Mouse (Mus musculus): ENCODE data around the gene Pik3c2g.
A peak's percentile ranks its signal among the peaks of the same experiment; 100 is the strongest.

Gene Pik3c2g

GRCm38 (mm10) chr6:139735708-139736626 is 148.9 kb downstream of the Pik3c2g start:
- DNase-seq (ENCODE audit: low read depth, low spot score) = no peak

GRCm38 (mm10) chr6:139738350-139738749 is 151.3 kb downstream of the Pik3c2g start:
- DNase-seq (ENCODE audit: low read depth, low spot score) = no peak

- no peak for DNase-seq (ENCODE audit: low read depth, low spot score)
These were observed 155.8 kb downstream of the Pik3c2g start for GRCm38 (mm10) chr6:139742693-139743432.

- DNase-seq (ENCODE audit: low read depth, low spot score) = no peak
These were observed 159.9 kb downstream of the Pik3c2g start for GRCm38 (mm10) chr6:139746758-139747479.

GRCm38 (mm10) chr6:139748091-139748771 is 161.2 kb downstream of the Pik3c2g start:
- no peak for DNase-seq (ENCODE audit: low read depth, low spot score)

- DNase-seq (ENCODE audit: low read depth, low spot score) = no peak
These were observed 163.6 kb downstream of the Pik3c2g start for GRCm38 (mm10) chr6:139750599-139750998.

- DNase-seq (ENCODE audit: low read depth, low spot score) = no peak
These were observed 164.0 kb downstream of the Pik3c2g start for GRCm38 (mm10) chr6:139751022-139751421.

GRCm38 (mm10) chr6:139757876-139758275 is 170.9 kb downstream of the Pik3c2g start:
- DNase-seq (ENCODE audit: low read depth, low spot score) = no peak

- no peak for DNase-seq (ENCODE audit: low read depth, low spot score)
These were observed 174.0 kb downstream of the Pik3c2g start for GRCm38 (mm10) chr6:139760978-139761377.

GRCm38 (mm10) chr6:139764398-139764797 is 177.4 kb downstream of the Pik3c2g start:
- DNase-seq (ENCODE audit: low read depth, low spot score) = no peak

- DNase-seq (ENCODE audit: low read depth, low spot score) = no peak
These were observed 182.9 kb downstream of the Pik3c2g start for GRCm38 (mm10) chr6:139769744-139770473.

GRCm38 (mm10) chr6:139770535-139770934 is 183.5 kb downstream of the Pik3c2g start:
- no peak for DNase-seq (ENCODE audit: low read depth, low spot score)

GRCm38 (mm10) chr6:139777576-139778282 is 190.7 kb downstream of the Pik3c2g start:
- peak; percentile 58 for DNase-seq (ENCODE audit: low read depth, low spot score)

GRCm38 (mm10) chr6:139780028-139780427 is 193.0 kb downstream of the Pik3c2g start:
- DNase-seq (ENCODE audit: low read depth, low spot score) = no peak

GRCm38 (mm10) chr6:139789479-139789878 is 202.5 kb downstream of the Pik3c2g start:
- no peak for DNase-seq (ENCODE audit: low read depth, low spot score)

GRCm38 (mm10) chr6:139799541-139800226 is 212.7 kb downstream of the Pik3c2g start:
- DNase-seq (ENCODE audit: low read depth, low spot score) = no peak

- no peak for DNase-seq (ENCODE audit: low read depth, low spot score)
These were observed 234.9 kb downstream of the Pik3c2g start for GRCm38 (mm10) chr6:139821916-139822315.

GRCm38 (mm10) chr6:139838239-139838638 is 251.2 kb downstream of the Pik3c2g start:
- no peak for DNase-seq (ENCODE audit: low read depth, low spot score)

GRCm38 (mm10) chr6:139838713-139839112 is 251.7 kb downstream of the Pik3c2g start:
- DNase-seq (ENCODE audit: low read depth, low spot score) = no peak
